Mouse (Mus musculus) central nervous system, embryonic 18 days (tissue): ENCODE data around the gene Nipsnap2. TPM values are rescaled to one million over a fixed set of nuclear protein-coding genes. Genes with fewer than 3 reads are reported as not detected.

Source experiments
- polyA plus RNA-seq: library from polyadenylated mRNA; depleted of rRNA; stranded (reverse); fragments of >200 nt; gene quantifications from 2 replicates; pipeline ENCODE4 v1.2.3, GENCODE M21; 2012; rRNA removed

Nipsnap2 gene
- polyA plus RNA-seq, result 75.2 and 76.2 TPM in 2 replicates

GRCm38 (mm10) chr5:129724834-129725773, at the start of gene Nipsnap2:
Gene Nipsnap2 (plus strand): TSS chr5:129725063.

GRCm38 (mm10) chr5:129708412-129708811, 16.5 kb upstream of the Nipsnap2 start, which contains the start of gene Sept14:
Gene Sept14 (minus strand): TSS chr5:129708512.

GRCm38 (mm10) chr5:129715326-129715861, 9.5 kb upstream of the Nipsnap2 start, which contains the start of gene Mrps17:
Gene Mrps17 (plus strand): TSS chr5:129715497.

DNA sequence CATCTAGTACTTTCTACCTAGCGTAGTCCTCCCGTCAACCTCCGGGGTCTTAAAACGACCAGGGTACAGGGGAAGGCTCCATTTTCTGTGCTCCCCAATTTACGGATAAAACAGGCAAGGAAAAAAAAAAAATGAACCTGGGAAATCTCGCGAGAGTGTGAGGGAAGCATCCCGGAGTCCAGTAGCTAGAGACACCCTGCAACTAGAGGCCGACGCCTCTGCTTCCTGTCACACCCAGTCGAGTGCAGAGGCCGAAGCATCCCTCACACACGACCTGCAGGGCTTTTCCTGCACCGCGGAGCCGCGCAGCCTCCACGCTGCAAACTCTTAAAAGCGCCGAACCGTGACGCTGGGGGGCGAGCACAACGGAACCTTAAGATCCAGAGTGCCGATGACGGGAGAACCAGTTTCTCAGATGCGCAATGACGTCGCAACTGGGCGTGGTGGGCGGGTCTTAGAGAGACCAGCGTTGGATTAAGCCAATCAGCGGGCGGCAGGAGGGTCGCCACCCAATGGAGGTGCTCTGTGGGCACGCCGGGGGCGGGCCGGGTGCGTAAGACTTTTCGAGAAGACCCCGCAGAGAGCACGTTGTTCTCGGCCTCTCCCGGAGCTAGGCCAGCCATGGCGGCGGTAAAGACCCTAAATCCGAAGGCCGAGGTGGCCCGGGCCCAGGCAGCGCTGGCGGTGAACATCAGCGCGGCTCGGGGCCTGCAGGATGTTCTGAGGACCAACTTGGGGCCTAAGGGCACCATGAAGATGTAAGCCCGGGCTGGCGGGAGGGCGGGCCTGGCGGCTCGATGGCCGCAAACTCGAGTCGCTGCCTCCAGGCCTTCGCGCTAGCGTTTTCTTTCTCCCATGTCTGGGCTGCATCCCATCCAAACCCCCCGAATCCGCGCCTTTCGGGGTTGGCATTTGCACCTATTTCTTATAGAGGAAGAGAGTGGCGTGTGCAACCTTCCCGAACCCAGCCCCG, 62.2 kb downstream of the Nipsnap2 start, which contains the start of gene Psph:
Gene Psph, minus strand, starts transcription at position 632 of the 973 bp plus-strand sequence.

Other genes starting within 250 kb of the Nipsnap2 start
- 252 and 266 TPM in 2 replicates for gene Sfswap, start 223.8 kb upstream of the Nipsnap2 start, polyA plus RNA-seq
- 26.0 and 32.3 TPM in 2 replicates for gene Mmp17, start 140.9 kb upstream of the Nipsnap2 start, polyA plus RNA-seq
- gene Zfp11, start 55.0 kb upstream of the Nipsnap2 start, polyA plus RNA-seq, result 6.6 and 6.9 TPM in 2 replicates
- not detected in 2 replicates for gene Sept14, start 16.6 kb upstream of the Nipsnap2 start, polyA plus RNA-seq
- gene Mrps17, start 9.6 kb upstream of the Nipsnap2 start, polyA plus RNA-seq, result 129 and 133 TPM in 2 replicates
- 17.1 and 21.9 TPM in 2 replicates for gene Psph, start 62.4 kb downstream of the Nipsnap2 start, polyA plus RNA-seq
- 19.7 and 24.7 TPM in 2 replicates for gene Sumf2, start 121.9 kb downstream of the Nipsnap2 start, polyA plus RNA-seq
- 731 and 832 TPM in 2 replicates for gene Chchd2, start 162.4 kb downstream of the Nipsnap2 start, polyA plus RNA-seq
- gene Zbed5, start 170.7 kb downstream of the Nipsnap2 start, polyA plus RNA-seq, result 14.1 and 14.9 TPM in 2 replicates
- 0.84 and 1.8 TPM in 2 replicates for gene Phkg1, start 173.5 kb downstream of the Nipsnap2 start, polyA plus RNA-seq
- 4.0 and 4.9 TPM in 2 replicates for gene Nupr1l, start 183.5 kb downstream of the Nipsnap2 start, polyA plus RNA-seq
- gene Vkorc1l1, start 216.9 kb downstream of the Nipsnap2 start, polyA plus RNA-seq, result 39.5 and 39.9 TPM in 2 replicates